Mouse (Mus musculus) ovary, postnatal 36 days (tissue): ENCODE measurements around the gene Vmn2r102.

Experiments
- DNase-seq: peaks from one replicate; pipeline ENCODE4 v3.0.0; 2022; ENCODE audit warnings: low spot score, mixed read lengths

Gene Vmn2r102

DNA sequence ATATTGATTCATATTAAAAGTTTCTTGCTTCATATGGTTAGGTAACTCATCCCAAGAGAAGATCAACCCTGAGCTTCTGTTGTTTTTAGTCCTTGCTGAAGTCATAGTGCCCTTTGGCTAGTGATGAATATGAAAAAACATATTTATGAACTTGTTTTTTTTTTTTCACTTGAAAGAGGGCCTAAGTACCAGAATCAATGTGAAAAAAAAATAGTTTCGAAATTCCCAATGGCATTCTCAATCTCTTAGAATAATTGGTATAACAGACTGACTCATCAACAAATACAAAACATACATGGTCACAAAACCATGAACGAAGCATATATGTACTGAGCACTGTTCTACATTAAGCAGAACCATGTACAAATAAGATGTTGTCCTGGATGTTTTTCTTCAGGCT is at the start of gene Vmn2r102:
Gene Vmn2r102 (plus strand): TSS at position 301 of the 400 bp plus-strand sequence.
- no peak for DNase-seq

GRCm38 (mm10) chr17:19629328-19629727 is 30.8 kb upstream of the Vmn2r102 start:
- no peak for DNase-seq

DNA sequence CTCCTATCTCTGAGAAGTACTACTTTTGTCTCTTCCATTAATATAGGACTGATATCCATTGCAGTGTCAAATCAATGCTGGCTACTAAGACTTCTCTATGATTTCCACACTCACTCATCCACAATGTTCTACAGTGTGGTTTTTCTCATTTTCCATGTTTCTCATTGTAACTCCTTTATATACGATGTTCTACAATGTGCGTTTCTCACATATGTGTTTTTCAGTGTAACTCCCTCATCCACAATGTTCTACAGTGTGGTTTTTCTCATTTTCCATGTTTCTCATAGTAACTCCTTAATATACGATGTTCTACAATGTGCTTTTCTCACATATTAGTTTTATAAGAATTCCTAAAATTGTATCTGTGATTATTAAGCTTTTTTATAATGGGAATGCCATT is 1.7 kb upstream of the Vmn2r102 start:
- DNase-seq: no peak

DNA sequence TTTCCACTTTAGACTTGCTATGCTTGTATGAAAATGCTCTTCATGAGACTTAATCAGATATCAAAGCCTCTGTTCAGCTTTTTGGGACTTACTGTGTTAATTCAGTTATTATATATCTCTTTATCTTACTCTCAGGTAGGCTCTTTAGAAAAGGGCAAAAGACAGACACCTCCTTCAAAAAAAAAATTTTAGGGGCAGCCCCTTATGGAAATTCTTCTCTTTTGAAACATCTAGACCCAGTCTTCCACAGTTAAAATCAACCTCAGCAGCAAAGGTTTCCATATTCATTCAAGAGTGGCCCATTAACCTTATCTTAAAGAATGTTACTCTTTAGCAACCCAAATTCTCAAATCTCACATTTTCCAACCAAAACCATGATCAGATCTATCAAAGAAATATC is 31.9 kb downstream of the Vmn2r102 start:
- DNase-seq: no peak
